Mouse (Mus musculus) stomach, embryonic 14.5 days (tissue): ENCODE measurements at regions not wholly inside any gene's neighbourhood (a gene's known extent, or its start where the extent isn't known, plus 50 kb on each side); places are given as distances from the start of the nearest gene placed in this dataset.

Source experiments
- ATAC-seq: fragments of 200-750 bp; cut with Nextera tagmentation; 2 replicates; pipeline ENCODE4 v1.8.0; 2017; ENCODE audit warnings: low read depth, moderate TSS enrichment; ENCODE audit not compliant: insufficient number of reproducible peaks, insufficient read depth, low FRiP score
- H3K27ac ChIP-seq: fragments of 300-500 bp; sonication (generic); 2 replicates; pipeline ENCODE4 v1.5.1; 2014; ENCODE audit warnings: mild to moderate bottlenecking, low read length, moderate library complexity, mixed read lengths
- H3K27me3 ChIP-seq: fragments of 300-500 bp; sonication (generic); 2 replicates; pipeline ENCODE4 v1.6.1; 2014; ENCODE audit warnings: low read length, control low read depth, mixed read lengths; ENCODE audit not compliant: control insufficient read depth, insufficient read depth
- H3K36me3 ChIP-seq: fragments of 300-500 bp; sonication (generic); 2 replicates; pipeline ENCODE4 v1.6.1; 2014; ENCODE audit warnings: mild to moderate bottlenecking, control low read depth, low read length, moderate library complexity, mixed read lengths; ENCODE audit not compliant: control insufficient read depth, insufficient read depth
- H3K4me1 ChIP-seq: fragments of 300-500 bp; sonication (generic); 2 replicates; pipeline ENCODE4 v1.6.1; 2014; ENCODE audit warnings: low read length, control low read depth, mixed read lengths; ENCODE audit not compliant: control insufficient read depth, insufficient read depth
- H3K4me2 ChIP-seq: fragments of 300-500 bp; sonication (generic); replicated peaks from 2 replicates; pipeline ENCODE4 v1.6.1; 2014; ENCODE audit warnings: low read depth, low read length, control low read depth
- H3K4me3 ChIP-seq: fragments of 300-500 bp; sonication (generic); 2 replicates; pipeline ENCODE4 v1.5.1; 2014; ENCODE audit warnings: low read depth, low read length, control low read depth
- H3K9ac ChIP-seq: fragments of 300-500 bp; sonication (generic); replicated peaks from 2 replicates; pipeline ENCODE4 v1.6.1; 2014; ENCODE audit warnings: low read depth, mild to moderate bottlenecking, control low read depth, low read length, moderate library complexity, mixed read lengths
- H3K9me3 ChIP-seq: fragments of 300-500 bp; sonication (generic); 2 replicates; pipeline ENCODE4 v1.6.1; 2016; ENCODE audit warnings: low read depth, low read length, control low read depth; ENCODE audit not compliant: control insufficient read depth
- WGBS: fragments of 180-500 bp; shearing (Covaris S2); extraction: QIAGEN DNeasy Blood & Tissue Kit; methylation state at CpG from one replicate; pipeline ENCODE4 v1.1.7; 2014; 5-methylcytosine and 5-hydroxymethylcytosine counted together

- Histone ChIP-seq H3K4me3 (no peak overlapping the region), H3K4me1 (peaks cover 3% of the 10 kb centered on the region; the same call in 1 of the 2 replicates), H3K9ac (no peak overlapping the region), H3K9me3 (no peaks in the 10 kb centered on the region), H3K27me3 (no peaks in the 10 kb centered on the region), H3K36me3 (no peaks in the 10 kb centered on the region), H3K27ac (no peak overlapping the region), H3K4me2 (no peak overlapping the region)
- ATAC-seq, result no peak
Measured at GRCm38 (mm10) chr10:20827473-20827872, 102.6 kb upstream of the Pde7b start.

GRCm38 (mm10) chr10:20818548-20818947 is 93.7 kb upstream of the Pde7b start:
- Histone ChIP-seq H3K9me3 (no peaks in the 10 kb centered on the region), H3K4me1 (no peaks in the 10 kb centered on the region), H3K27ac (no peak overlapping the region), H3K4me2 (no peak overlapping the region), H3K4me3 (no peak overlapping the region), H3K27me3 (no peaks in the 10 kb centered on the region), H3K9ac (no peak overlapping the region), H3K36me3 (no peaks in the 10 kb centered on the region)
- 45% methylated on average over 4 of the region's 4 CpGs for WGBS
- no peak for ATAC-seq

GRCm38 (mm10) chr10:20799792-20800191 is 74.9 kb upstream of the Pde7b start:
- no peaks in the 10 kb centered on the region for H3K4me1 ChIP-seq
- ATAC-seq, result no peak
- no peak overlapping the region for H3K27ac ChIP-seq
- H3K36me3 ChIP-seq, result no peaks in the 10 kb centered on the region
- no peaks in the 10 kb centered on the region for H3K27me3 ChIP-seq
- H3K9me3 ChIP-seq, result no peaks in the 10 kb centered on the region
- H3K4me2 ChIP-seq, result no peak overlapping the region
- H3K4me3 ChIP-seq, result no peak overlapping the region
- WGBS, result 61% methylated on average over 7 of the region's 7 CpGs
- H3K9ac ChIP-seq, result no peak overlapping the region

- no peaks in the 10 kb centered on the region for H3K9me3 ChIP-seq
- no peak overlapping the region for H3K27ac ChIP-seq
- H3K4me3 ChIP-seq, result no peak overlapping the region
- no peaks in the 10 kb centered on the region for H3K36me3 ChIP-seq
- no peak overlapping the region for H3K4me2 ChIP-seq
- H3K4me1 ChIP-seq, result no peaks in the 10 kb centered on the region
- no peaks in the 10 kb centered on the region for H3K27me3 ChIP-seq
- 86% methylated on average over 2 of the region's 2 CpGs for WGBS
- no peak overlapping the region for H3K9ac ChIP-seq
- no peak for ATAC-seq
Measured at GRCm38 (mm10) chr10:20798400-20798799, 73.5 kb upstream of the Pde7b start.

GRCm38 (mm10) chr10:20793956-20794355 is 69.1 kb upstream of the Pde7b start:
- no peak for ATAC-seq

GRCm38 (mm10) chr10:20780946-20781345 is 56.1 kb upstream of the Pde7b start:
- ATAC-seq, result no peak
- 96% methylated on average over 1 of the region's 1 CpGs for WGBS
- H3K4me3 ChIP-seq, result no peak overlapping the region
- H3K9me3 ChIP-seq, result no peaks in the 10 kb centered on the region
- no peaks in the 10 kb centered on the region for H3K27me3 ChIP-seq
- no peak overlapping the region for H3K9ac ChIP-seq
- no peaks in the 10 kb centered on the region for H3K36me3 ChIP-seq
- H3K4me1 ChIP-seq, result no peaks in the 10 kb centered on the region
- no peak overlapping the region for H3K4me2 ChIP-seq
- H3K27ac ChIP-seq, result no peak overlapping the region

More at GRCm38 (mm10) chr10:20793956-20794355, 69.1 kb upstream of the Pde7b start:
- no peak overlapping the region for H3K27ac ChIP-seq
- H3K27me3 ChIP-seq, result no peaks in the 10 kb centered on the region
- no peak overlapping the region for H3K9ac ChIP-seq
- no peaks in the 10 kb centered on the region for H3K36me3 ChIP-seq
- WGBS, result 76% methylated on average over 6 of the region's 6 CpGs
- no peaks in the 10 kb centered on the region for H3K4me1 ChIP-seq
- no peak overlapping the region for H3K4me2 ChIP-seq
- no peaks in the 10 kb centered on the region for H3K9me3 ChIP-seq
- H3K4me3 ChIP-seq, result no peak overlapping the region

- Histone ChIP-seq H3K4me1 (no peaks in the 10 kb centered on the region), H3K36me3 (no peaks in the 10 kb centered on the region), H3K9ac (no peak overlapping the region), H3K27me3 (no peaks in the 10 kb centered on the region), H3K9me3 (no peaks in the 10 kb centered on the region), H3K27ac (no peak overlapping the region), H3K4me2 (no peak overlapping the region), H3K4me3 (no peak overlapping the region)
- ATAC-seq, result no peak
- 77% methylated on average over 11 of the region's 11 CpGs for WGBS
Measured at GRCm38 (mm10) chr10:20776640-20777413, 51.9 kb upstream of the Pde7b start.

- 88% methylated on average over 3 of the region's 3 CpGs for WGBS
- no peaks in the 10 kb centered on the region for H3K36me3 ChIP-seq
- H3K27me3 ChIP-seq, result no peaks in the 10 kb centered on the region
- no peak overlapping the region for H3K27ac ChIP-seq
- no peak overlapping the region for H3K9ac ChIP-seq
- no peaks in the 10 kb centered on the region for H3K9me3 ChIP-seq
- no peaks in the 10 kb centered on the region for H3K4me1 ChIP-seq
- no peak overlapping the region for H3K4me3 ChIP-seq
- H3K4me2 ChIP-seq, result no peak overlapping the region
- ATAC-seq, result no peak
Measured at GRCm38 (mm10) chr10:20775731-20776429, 51.0 kb upstream of the Pde7b start.
